Mouse (Mus musculus): ENCODE measurements at regions not wholly inside any gene's neighbourhood (a gene's known extent, or its start where the extent isn't known, plus 50 kb on each side); places are given as distances from the start of the nearest gene placed in this dataset.

- Histone ChIP-seq H3K27ac (replicated peaks) (no peak overlapping the region), H3K36me3 (no peaks in the 10 kb centered on the region), H3K4me3 (no peak overlapping the region), H3K27me3 (no peaks in the 10 kb centered on the region), H3K4me2 (no peak overlapping the region), H3K4me1 (replicated peaks) (peaks cover 8% of the 10 kb centered on the region), H3K9me3 (no peaks in the 10 kb centered on the region), H3K9ac (no peak overlapping the region)
- WGBS = 83% methylated on average over 4 of the region's 4 CpGs
- ATAC-seq (ENCODE audit: low FRiP score, low read depth) = no peak
Measured at GRCm38 (mm10) chr10:39245141-39245540, 81.5 kb upstream of the Ccn6 start.

DNA sequence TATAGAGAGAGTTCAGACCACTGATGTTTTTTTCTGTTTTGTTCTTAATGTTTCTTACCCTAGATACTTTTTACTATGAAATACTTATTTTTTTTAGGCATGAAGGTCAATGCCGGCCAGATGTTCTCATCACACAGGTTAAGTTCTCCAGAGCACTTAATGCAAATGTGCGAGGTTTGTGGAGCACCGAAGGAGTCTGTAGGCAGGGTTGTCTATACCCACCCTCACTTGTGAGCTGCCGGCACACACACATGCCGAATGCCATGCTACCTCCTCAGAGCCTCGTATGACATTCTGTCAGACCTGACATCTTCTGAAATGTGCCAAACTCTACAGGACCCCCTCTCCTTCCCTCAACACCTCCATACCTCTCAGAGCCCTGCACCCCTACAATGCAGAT, 80.5 kb upstream of the Ccn6 start:
- Histone ChIP-seq H3K4me2 (no peak overlapping the region), H3K4me3 (no peak overlapping the region), H3K9ac (no peak overlapping the region), H3K27ac (replicated peaks) (no peak overlapping the region), H3K36me3 (no peaks in the 10 kb centered on the region), H3K27me3 (no peaks in the 10 kb centered on the region), H3K4me1 (replicated peaks) (peaks cover 17% of the 10 kb centered on the region), H3K9me3 (no peaks in the 10 kb centered on the region)
- 89% methylated on average over 6 of the region's 6 CpGs for WGBS
- no peak for ATAC-seq (ENCODE audit: low FRiP score, low read depth)

GRCm38 (mm10) chr10:39242398-39242797, 78.8 kb upstream of the Ccn6 start:
- H3K27ac ChIP-seq (replicated peaks) = no peak overlapping the region
- no peak overlapping the region for H3K9ac ChIP-seq
- H3K27me3 ChIP-seq = no peaks in the 10 kb centered on the region
- H3K36me3 ChIP-seq = no peaks in the 10 kb centered on the region
- H3K4me1 ChIP-seq (replicated peaks) = peaks cover 24% of the 10 kb centered on the region
- ATAC-seq (ENCODE audit: low FRiP score, low read depth) = no peak
- WGBS = 84% methylated on average over 5 of the region's 5 CpGs
- no peak overlapping the region for H3K4me2 ChIP-seq
- H3K9me3 ChIP-seq = no peaks in the 10 kb centered on the region
- no peak overlapping the region for H3K4me3 ChIP-seq

GRCm38 (mm10) chr10:39241922-39242321, 78.3 kb upstream of the Ccn6 start:
- Histone ChIP-seq H3K4me3 (no peak overlapping the region), H3K36me3 (no peaks in the 10 kb centered on the region), H3K9me3 (no peaks in the 10 kb centered on the region), H3K27ac (replicated peaks) (no peak overlapping the region), H3K9ac (no peak overlapping the region), H3K4me1 (replicated peaks) (peaks cover 24% of the 10 kb centered on the region), H3K27me3 (no peaks in the 10 kb centered on the region), H3K4me2 (no peak overlapping the region)
- no peak for ATAC-seq (ENCODE audit: low FRiP score, low read depth)
- 92% methylated on average over 6 of the region's 6 CpGs for WGBS

GRCm38 (mm10) chr10:39241486-39241885, 77.9 kb upstream of the Ccn6 start:
- H3K4me1 ChIP-seq (replicated peaks) = peaks cover 24% of the 10 kb centered on the region
- H3K27me3 ChIP-seq = no peaks in the 10 kb centered on the region
- no peak overlapping the region for H3K4me2 ChIP-seq
- WGBS = 68% methylated on average over 3 of the region's 3 CpGs
- no peak overlapping the region for H3K9ac ChIP-seq
- no peak overlapping the region for H3K27ac ChIP-seq (replicated peaks)
- H3K4me3 ChIP-seq = no peak overlapping the region
- no peaks in the 10 kb centered on the region for H3K36me3 ChIP-seq
- no peak for ATAC-seq (ENCODE audit: low FRiP score, low read depth)
- H3K9me3 ChIP-seq = no peaks in the 10 kb centered on the region

GRCm38 (mm10) chr10:39240966-39241365, 77.4 kb upstream of the Ccn6 start:
- Histone ChIP-seq H3K4me1 (replicated peaks) (peaks cover 24% of the 10 kb centered on the region), H3K27me3 (no peaks in the 10 kb centered on the region), H3K27ac (replicated peaks) (no peak overlapping the region), H3K4me3 (no peak overlapping the region), H3K36me3 (no peaks in the 10 kb centered on the region), H3K4me2 (no peak overlapping the region), H3K9me3 (no peaks in the 10 kb centered on the region), H3K9ac (no peak overlapping the region)
- no peak; the same call in 1 of the 2 replicates for ATAC-seq (ENCODE audit: low FRiP score, low read depth)
- 77% methylated on average over 7 of the region's 7 CpGs for WGBS

DNA sequence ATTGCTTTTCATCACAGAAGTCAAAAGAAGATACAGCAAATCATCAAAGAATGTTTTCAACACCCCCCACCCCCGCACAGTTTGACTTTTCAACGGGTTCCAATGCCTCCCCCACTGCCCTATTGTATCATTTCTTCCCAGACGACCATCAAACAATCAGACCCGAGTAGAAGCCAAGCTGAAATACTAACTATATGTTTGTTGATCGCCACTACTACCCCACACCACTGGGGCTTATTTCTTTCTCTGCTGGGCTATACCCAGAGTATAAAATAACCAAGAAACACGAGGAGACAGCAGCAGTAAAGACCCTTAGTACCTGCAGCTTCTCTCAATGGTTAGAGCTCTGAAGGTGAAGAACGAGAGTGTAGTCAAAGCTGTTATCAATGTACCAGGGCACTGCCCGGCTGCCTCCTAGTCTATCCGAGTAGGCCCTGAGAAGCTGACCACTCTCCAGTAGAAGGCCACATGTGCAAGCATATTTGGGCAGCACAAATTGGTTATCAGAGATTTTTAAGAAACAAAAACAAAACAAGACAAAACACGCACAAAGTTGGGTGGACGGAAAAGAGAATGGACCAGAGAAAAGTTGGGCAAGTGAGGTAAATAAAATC, 76.7 kb upstream of the Ccn6 start:
- Histone ChIP-seq H3K27ac (replicated peaks) (peak overlapping the region; percentile 55), H3K27me3 (no peaks in the 10 kb centered on the region), H3K4me2 (peak overlapping the region; percentile 41), H3K9me3 (no peaks in the 10 kb centered on the region), H3K9ac (no peak overlapping the region), H3K4me3 (no peak overlapping the region), H3K36me3 (no peaks in the 10 kb centered on the region), H3K4me1 (replicated peaks) (peaks cover 24% of the 10 kb centered on the region)
- no peak; the same call in 1 of the 2 replicates for ATAC-seq (ENCODE audit: low FRiP score, low read depth)
- 41% methylated on average over 11 of the region's 11 CpGs for WGBS

- Histone ChIP-seq H3K9ac (peak overlapping the region; percentile 39; the same call in 1 of the 2 replicates), H3K4me3 (no peak overlapping the region), H3K27ac (replicated peaks) (peak overlapping the region; percentile 55), H3K9me3 (no peaks in the 10 kb centered on the region), H3K36me3 (no peaks in the 10 kb centered on the region), H3K27me3 (no peaks in the 10 kb centered on the region), H3K4me1 (replicated peaks) (peaks cover 24% of the 10 kb centered on the region), H3K4me2 (peak overlapping the region; percentile 41)
- 14% methylated on average over 17 of the region's 17 CpGs for WGBS
- peak; percentile 86 for ATAC-seq (ENCODE audit: low FRiP score, low read depth)
Measured at GRCm38 (mm10) chr10:39239498-39240177, 76.0 kb upstream of the Ccn6 start.

GRCm38 (mm10) chr10:39238596-39238995, 75.0 kb upstream of the Ccn6 start:
- Histone ChIP-seq H3K9ac (no peak overlapping the region), H3K27ac (replicated peaks) (no peak overlapping the region), H3K4me2 (no peak overlapping the region), H3K4me1 (replicated peaks) (peaks cover 24% of the 10 kb centered on the region), H3K36me3 (no peaks in the 10 kb centered on the region), H3K9me3 (no peaks in the 10 kb centered on the region), H3K4me3 (no peak overlapping the region), H3K27me3 (no peaks in the 10 kb centered on the region)
- no peak for ATAC-seq (ENCODE audit: low FRiP score, low read depth)
- WGBS = 57% methylated on average over 10 of the region's 10 CpGs

GRCm38 (mm10) chr10:39237549-39237948, 74.0 kb upstream of the Ccn6 start:
- Histone ChIP-seq H3K27ac (replicated peaks) (no peak overlapping the region), H3K4me2 (no peak overlapping the region), H3K27me3 (no peaks in the 10 kb centered on the region), H3K9ac (no peak overlapping the region), H3K4me1 (replicated peaks) (peaks cover 24% of the 10 kb centered on the region), H3K4me3 (no peak overlapping the region), H3K9me3 (no peaks in the 10 kb centered on the region), H3K36me3 (no peaks in the 10 kb centered on the region)
- WGBS = 92% methylated on average over 4 of the region's 4 CpGs
- ATAC-seq (ENCODE audit: low FRiP score, low read depth) = no peak

DNA sequence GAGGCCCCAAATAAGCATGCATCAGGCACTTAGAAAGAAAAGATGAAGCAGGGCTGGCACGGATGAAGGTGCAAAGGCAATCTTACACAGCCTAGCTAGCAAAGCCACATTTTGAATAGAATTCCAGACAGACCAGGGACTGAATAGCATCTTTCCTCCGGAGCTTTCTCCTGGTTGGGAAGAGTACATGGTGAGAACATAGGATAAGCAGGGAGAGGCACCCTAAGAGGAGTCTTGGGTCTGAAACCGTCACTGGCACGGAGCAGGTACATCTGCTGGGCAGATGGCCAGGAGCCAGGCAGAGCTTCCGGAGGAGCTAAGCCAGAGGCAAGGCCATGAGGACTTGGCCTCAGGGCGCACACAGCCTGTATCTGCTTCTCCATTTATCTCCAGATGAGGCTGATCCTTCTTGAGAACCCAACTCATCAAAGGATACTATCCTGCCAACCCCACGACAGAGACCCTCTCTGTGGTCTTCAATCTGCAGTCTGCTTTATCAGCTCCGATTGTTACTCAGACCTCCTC, 70.4 kb upstream of the Ccn6 start:
- Histone ChIP-seq H3K36me3 (no peaks in the 10 kb centered on the region), H3K4me2 (no peak overlapping the region), H3K27ac (replicated peaks) (no peak overlapping the region), H3K4me1 (replicated peaks) (peaks cover 11% of the 10 kb centered on the region), H3K9ac (no peak overlapping the region), H3K27me3 (no peaks in the 10 kb centered on the region), H3K4me3 (no peak overlapping the region), H3K9me3 (no peaks in the 10 kb centered on the region)
- 76% methylated on average over 8 of the region's 8 CpGs for WGBS
- ATAC-seq (ENCODE audit: low FRiP score, low read depth) = no peak

DNA sequence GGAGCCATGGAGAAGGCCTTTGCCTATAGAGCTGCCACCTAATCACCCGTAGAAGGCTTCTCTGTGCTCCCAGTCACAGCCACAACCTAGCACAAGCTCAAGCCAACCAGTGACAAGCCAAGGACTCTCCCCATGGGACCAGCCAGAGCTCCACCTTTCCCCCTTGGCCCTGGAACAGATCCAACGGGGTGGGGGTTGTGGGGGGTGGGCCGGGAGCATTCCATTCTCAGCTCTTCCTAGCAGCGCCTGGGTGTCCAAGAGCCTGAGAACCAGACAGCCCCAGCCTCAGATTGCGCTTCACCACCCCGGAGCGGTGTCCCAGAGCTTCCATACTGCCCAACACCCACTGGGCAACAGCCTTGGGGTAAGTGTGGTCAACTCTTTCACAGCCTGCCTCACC, 69.6 kb upstream of the Ccn6 start:
- H3K27me3 ChIP-seq = no peaks in the 10 kb centered on the region
- H3K9me3 ChIP-seq = no peaks in the 10 kb centered on the region
- no peaks in the 10 kb centered on the region for H3K36me3 ChIP-seq
- H3K4me3 ChIP-seq = no peak overlapping the region
- no peak for ATAC-seq (ENCODE audit: low FRiP score, low read depth)
- H3K27ac ChIP-seq (replicated peaks) = no peak overlapping the region
- no peak overlapping the region for H3K9ac ChIP-seq
- WGBS = 75% methylated on average over 7 of the region's 7 CpGs
- peaks cover 9% of the 10 kb centered on the region; the same call in 1 of the 2 replicates for H3K4me1 ChIP-seq (replicated peaks)
- H3K4me2 ChIP-seq = no peak overlapping the region
